Mouse (Mus musculus): ENCODE results near the gene Lsp1. TPM values are rescaled to one million over a fixed set of nuclear protein-coding genes. Genes with fewer than 3 reads are reported as not detected.
A peak's percentile ranks its signal among the peaks of the same experiment; 100 is the strongest.

Gene Lsp1
- polyA plus RNA-seq, 1 experiment from 2014 or later, result 211 TPM

GRCm38 (mm10) chr7:142462594-142463078 lies 2.0 kb downstream of the Lsp1 start:
- no peak overlapping the region for H3K27ac ChIP-seq

GRCm38 (mm10) chr7:142470171-142470691 lies 9.6 kb downstream of the Lsp1 start:
- WGBS, result 58% methylated on average over 7 of the region's 7 CpGs
- no peaks in the 10 kb centered on the region for H3K27me3 ChIP-seq (replicated peaks)
- H3K27ac ChIP-seq, result peak overlapping the region; percentile 97
- no peaks in the 10 kb centered on the region for H3K9me3 ChIP-seq
- no peak overlapping the region for H3K4me2 ChIP-seq
- no peak overlapping the region for H3K4me3 ChIP-seq (replicated peaks)
- ATAC-seq (ENCODE audit: insufficient read depth, low FRiP score, low read depth), result no peak
- no peaks in the 10 kb centered on the region for H3K36me3 ChIP-seq
- H3K4me1 ChIP-seq, result peaks cover 30% of the 10 kb centered on the region
- H3K9ac ChIP-seq, result no peak overlapping the region

More at GRCm38 (mm10) chr7:142462594-142463078, 2.0 kb downstream of the Lsp1 start:
- no peak overlapping the region for H3K4me2 ChIP-seq
- H3K4me1 ChIP-seq, result peaks cover 13% of the 10 kb centered on the region; the same call in 1 of the 2 replicates
- H3K4me3 ChIP-seq (replicated peaks), result no peak overlapping the region
- no peak overlapping the region for H3K9ac ChIP-seq
- H3K36me3 ChIP-seq, result no peaks in the 10 kb centered on the region
- ATAC-seq (ENCODE audit: insufficient read depth, low FRiP score, low read depth), result no peak
- H3K9me3 ChIP-seq, result no peaks in the 10 kb centered on the region
- no peaks in the 10 kb centered on the region for H3K27me3 ChIP-seq (replicated peaks)
- WGBS, result 69% methylated on average over 4 of the region's 4 CpGs

- ATAC-seq (ENCODE audit: insufficient read depth, low FRiP score, low read depth), result no peak; the same call in 1 of the 2 replicates
- peak overlapping the region; percentile 59 for H3K4me2 ChIP-seq
- no peaks in the 10 kb centered on the region for H3K36me3 ChIP-seq
- H3K4me3 ChIP-seq (replicated peaks), result peak overlapping the region; percentile 38; the same call in 1 of the 2 replicates
- H3K27ac ChIP-seq, result peak overlapping the region; percentile 97
- no peak overlapping the region for H3K9ac ChIP-seq
- peaks cover 31% of the 10 kb centered on the region for H3K4me1 ChIP-seq
- no peaks in the 10 kb centered on the region for H3K9me3 ChIP-seq
- 23% methylated on average over 4 of the region's 4 CpGs for WGBS
- no peaks in the 10 kb centered on the region for H3K27me3 ChIP-seq (replicated peaks)
These were observed 10.3 kb downstream of the Lsp1 start for GRCm38 (mm10) chr7:142470808-142471413.

GRCm38 (mm10) chr7:142471414-142471861 lies 10.8 kb downstream of the Lsp1 start:
- peak overlapping the region; percentile 51; the same call in 1 of the 2 replicates for H3K9ac ChIP-seq
- ATAC-seq (ENCODE audit: insufficient read depth, low FRiP score, low read depth), result no peak
- peak overlapping the region; percentile 38 for H3K4me3 ChIP-seq (replicated peaks)
- H3K4me1 ChIP-seq, result peaks cover 31% of the 10 kb centered on the region
- peak overlapping the region; percentile 97 for H3K27ac ChIP-seq
- no peaks in the 10 kb centered on the region for H3K27me3 ChIP-seq (replicated peaks)
- peak overlapping the region; percentile 59 for H3K4me2 ChIP-seq
- H3K9me3 ChIP-seq, result no peaks in the 10 kb centered on the region
- no peaks in the 10 kb centered on the region for H3K36me3 ChIP-seq
- 48% methylated on average over 6 of the region's 6 CpGs for WGBS

GRCm38 (mm10) chr7:142471884-142472570 lies 11.4 kb downstream of the Lsp1 start:
- peaks cover 32% of the 10 kb centered on the region for H3K4me1 ChIP-seq
- ATAC-seq (ENCODE audit: insufficient read depth, low FRiP score, low read depth), result no peak
- WGBS, result 27% methylated on average over 15 of the region's 15 CpGs

GRCm38 (mm10) chr7:142472936-142473335 lies 12.3 kb downstream of the Lsp1 start:
- peak overlapping the region; percentile 59 for H3K4me2 ChIP-seq
- WGBS, result 77% methylated on average over 4 of the region's 4 CpGs
- H3K4me3 ChIP-seq (replicated peaks), result peak overlapping the region; percentile 38
- ATAC-seq (ENCODE audit: insufficient read depth, low FRiP score, low read depth), result no peak
- no peaks in the 10 kb centered on the region for H3K36me3 ChIP-seq
- H3K27ac ChIP-seq, result peak overlapping the region; percentile 97
- no peaks in the 10 kb centered on the region for H3K9me3 ChIP-seq
- H3K9ac ChIP-seq, result peak overlapping the region; percentile 51
- H3K27me3 ChIP-seq (replicated peaks), result no peaks in the 10 kb centered on the region
- H3K4me1 ChIP-seq, result peaks cover 34% of the 10 kb centered on the region

More at GRCm38 (mm10) chr7:142471884-142472570, 11.4 kb downstream of the Lsp1 start:
- Histone ChIP-seq H3K36me3 (no peaks in the 10 kb centered on the region), H3K4me3 (replicated peaks) (peak overlapping the region; percentile 38), H3K27me3 (replicated peaks) (no peaks in the 10 kb centered on the region), H3K9me3 (no peaks in the 10 kb centered on the region), H3K27ac (peak overlapping the region; percentile 97), H3K9ac (peak overlapping the region; percentile 51), H3K4me2 (peak overlapping the region; percentile 59)

- Histone ChIP-seq H3K27ac (peak overlapping the region; percentile 97; the same call in 1 of the 2 replicates), H3K4me3 (replicated peaks) (peak overlapping the region; percentile 38), H3K9ac (peak overlapping the region; percentile 51; the same call in 1 of the 2 replicates), H3K9me3 (no peaks in the 10 kb centered on the region), H3K4me2 (peak overlapping the region; percentile 59), H3K4me1 (peaks cover 37% of the 10 kb centered on the region), H3K27me3 (replicated peaks) (no peaks in the 10 kb centered on the region), H3K36me3 (no peaks in the 10 kb centered on the region)
- ATAC-seq (ENCODE audit: insufficient read depth, low FRiP score, low read depth), result no peak
- WGBS, result 64% methylated on average over 2 of the region's 2 CpGs
These were observed 12.9 kb downstream of the Lsp1 start for GRCm38 (mm10) chr7:142473476-142473875.

GRCm38 (mm10) chr7:142474799-142475198 lies 14.2 kb downstream of the Lsp1 start:
- no peaks in the 10 kb centered on the region for H3K36me3 ChIP-seq
- H3K27ac ChIP-seq, result peak overlapping the region; percentile 97
- peak overlapping the region; percentile 59 for H3K4me2 ChIP-seq
- peak; percentile 37; the same call in 1 of the 2 replicates for ATAC-seq (ENCODE audit: insufficient read depth, low FRiP score, low read depth)
- H3K9me3 ChIP-seq, result no peaks in the 10 kb centered on the region
- H3K9ac ChIP-seq, result peak overlapping the region; percentile 50; the same call in 1 of the 2 replicates
- WGBS, result 65% methylated on average over 14 of the region's 14 CpGs
- H3K4me3 ChIP-seq (replicated peaks), result peak overlapping the region; percentile 38
- H3K4me1 ChIP-seq, result peaks cover 42% of the 10 kb centered on the region
- H3K27me3 ChIP-seq (replicated peaks), result no peaks in the 10 kb centered on the region

- H3K4me2 ChIP-seq, result peak overlapping the region; percentile 59
- no peaks in the 10 kb centered on the region for H3K9me3 ChIP-seq
- peak overlapping the region; percentile 38 for H3K4me3 ChIP-seq (replicated peaks)
- peaks cover 43% of the 10 kb centered on the region for H3K4me1 ChIP-seq
- 52% methylated on average over 7 of the region's 7 CpGs for WGBS
- H3K27me3 ChIP-seq (replicated peaks), result no peaks in the 10 kb centered on the region
- no peak for ATAC-seq (ENCODE audit: insufficient read depth, low FRiP score, low read depth)
- no peaks in the 10 kb centered on the region for H3K36me3 ChIP-seq
- peak overlapping the region; percentile 97 for H3K27ac ChIP-seq
- H3K9ac ChIP-seq, result 0 out of 2 replicates have a peak overlapping the region, but pooled peaks have one; percentile 50
These were observed 15.0 kb downstream of the Lsp1 start for GRCm38 (mm10) chr7:142475641-142476040.

- no peaks in the 10 kb centered on the region for H3K27me3 ChIP-seq (replicated peaks)
- H3K4me2 ChIP-seq, result peak overlapping the region; percentile 59
- WGBS, result 80% methylated on average over 5 of the region's 5 CpGs
- ATAC-seq (ENCODE audit: insufficient read depth, low FRiP score, low read depth), result no peak
- no peaks in the 10 kb centered on the region for H3K36me3 ChIP-seq
- H3K4me1 ChIP-seq, result peaks cover 45% of the 10 kb centered on the region
- 0 out of 2 replicates have a peak overlapping the region, but pooled peaks have one; percentile 17 for H3K9ac ChIP-seq
- no peaks in the 10 kb centered on the region for H3K9me3 ChIP-seq
- peak overlapping the region; percentile 38 for H3K4me3 ChIP-seq (replicated peaks)
- H3K27ac ChIP-seq, result peak overlapping the region; percentile 97
These were observed 15.7 kb downstream of the Lsp1 start for GRCm38 (mm10) chr7:142476271-142476670.

GRCm38 (mm10) chr7:142476795-142477452 lies 16.3 kb downstream of the Lsp1 start:
- WGBS, result 64% methylated on average over 13 of the region's 13 CpGs

More at GRCm38 (mm10) chr7:142476795-142477452, 16.3 kb downstream of the Lsp1 start:
- H3K9me3 ChIP-seq, result no peaks in the 10 kb centered on the region
- H3K4me1 ChIP-seq, result peaks cover 47% of the 10 kb centered on the region
- H3K4me3 ChIP-seq (replicated peaks), result peak overlapping the region; percentile 38
- H3K36me3 ChIP-seq, result no peaks in the 10 kb centered on the region
- ATAC-seq (ENCODE audit: insufficient read depth, low FRiP score, low read depth), result no peak
- H3K9ac ChIP-seq, result peak overlapping the region; percentile 17; the same call in 1 of the 2 replicates
- no peaks in the 10 kb centered on the region for H3K27me3 ChIP-seq (replicated peaks)
- peak overlapping the region; percentile 59 for H3K4me2 ChIP-seq
- peak overlapping the region; percentile 97 for H3K27ac ChIP-seq
